Mouse (Mus musculus) layer of hippocampus, adult 9-10 months (tissue): ENCODE data around the gene Slc17a4.

Source experiments
- DNase-seq: peaks from one replicate; pipeline ENCODE4 v3.0.0; 2022; ENCODE audit warnings: low spot score

The Slc17a4 gene

GRCm38 (mm10) chr13:23892592-23893268 lies 22.1 kb downstream of the Slc17a4 start:
- no peak for DNase-seq

DNA sequence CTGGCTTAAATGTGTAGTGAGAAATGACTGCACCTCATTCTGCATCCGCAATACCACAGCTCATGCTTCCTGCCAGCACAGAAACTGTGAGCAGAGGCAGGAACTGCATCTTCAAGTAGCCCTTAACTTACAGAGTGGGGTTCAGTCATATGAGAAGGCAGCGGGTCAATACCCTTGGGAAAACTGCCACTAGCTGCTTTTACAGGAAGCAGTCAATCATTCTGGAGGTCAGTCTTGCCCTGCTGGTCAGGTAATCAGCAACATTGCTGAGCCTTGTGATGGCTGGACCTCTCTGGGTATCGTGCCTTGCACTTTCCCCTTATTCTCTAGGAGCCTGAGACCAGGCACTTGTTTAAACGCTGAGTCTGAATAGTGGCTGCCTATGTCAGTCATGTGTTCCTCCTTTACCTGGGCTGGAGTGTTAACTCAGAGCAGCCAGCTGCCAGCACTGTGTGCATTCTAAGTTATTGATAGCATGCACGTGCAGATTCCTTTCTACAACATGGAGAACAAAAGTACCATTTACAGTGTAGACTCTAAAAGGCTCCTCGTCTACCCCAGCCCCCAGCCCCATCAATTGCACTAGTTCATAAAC lies 25.7 kb downstream of the Slc17a4 start:
- no peak for DNase-seq

- DNase-seq: no peak
These were observed 27.6 kb downstream of the Slc17a4 start for GRCm38 (mm10) chr13:23887026-23887725.

- DNase-seq: no peak
These were observed 29.3 kb downstream of the Slc17a4 start for GRCm38 (mm10) chr13:23885540-23885939.

DNA sequence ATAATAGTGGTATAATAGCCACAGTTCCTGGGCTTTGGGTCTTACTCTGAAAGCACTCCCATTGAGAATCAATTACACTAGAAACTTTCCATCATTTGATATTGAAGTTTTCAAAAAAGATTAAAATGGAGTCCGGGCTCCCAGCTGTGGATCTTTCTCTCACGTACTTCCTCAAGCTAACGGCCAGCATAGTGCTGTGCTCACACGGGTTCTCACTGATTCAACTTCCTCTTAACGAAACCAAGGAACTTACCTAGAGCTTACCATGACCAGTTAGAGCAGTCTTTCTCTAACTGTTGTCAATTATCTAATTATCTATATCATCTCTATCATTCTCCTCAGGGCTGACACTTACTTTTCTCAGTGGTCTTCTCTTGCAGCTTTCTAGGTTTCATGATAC lies 35.2 kb downstream of the Slc17a4 start:
- DNase-seq: no peak

DNA sequence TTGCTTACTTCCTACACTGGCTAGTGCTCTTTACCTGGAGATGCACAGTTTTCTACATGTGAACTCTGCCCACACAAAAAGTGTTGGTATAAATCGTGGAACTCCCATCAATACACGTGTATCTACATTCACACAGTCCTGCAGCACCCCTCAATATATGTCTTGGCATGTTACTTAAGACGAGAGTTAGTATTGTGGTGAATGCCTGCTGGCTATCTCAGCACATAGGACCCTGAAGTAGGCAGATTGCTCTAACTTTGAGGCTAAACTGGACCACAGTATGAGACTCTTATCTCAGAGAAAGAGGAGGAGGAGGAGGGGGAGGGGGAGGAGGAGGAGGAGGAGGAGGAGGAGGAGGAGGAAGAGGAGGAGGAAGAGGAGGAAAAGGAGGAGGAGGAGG lies 35.7 kb downstream of the Slc17a4 start:
- DNase-seq: no peak

GRCm38 (mm10) chr13:23873141-23873540 lies 41.7 kb downstream of the Slc17a4 start:
- DNase-seq: no peak

DNA sequence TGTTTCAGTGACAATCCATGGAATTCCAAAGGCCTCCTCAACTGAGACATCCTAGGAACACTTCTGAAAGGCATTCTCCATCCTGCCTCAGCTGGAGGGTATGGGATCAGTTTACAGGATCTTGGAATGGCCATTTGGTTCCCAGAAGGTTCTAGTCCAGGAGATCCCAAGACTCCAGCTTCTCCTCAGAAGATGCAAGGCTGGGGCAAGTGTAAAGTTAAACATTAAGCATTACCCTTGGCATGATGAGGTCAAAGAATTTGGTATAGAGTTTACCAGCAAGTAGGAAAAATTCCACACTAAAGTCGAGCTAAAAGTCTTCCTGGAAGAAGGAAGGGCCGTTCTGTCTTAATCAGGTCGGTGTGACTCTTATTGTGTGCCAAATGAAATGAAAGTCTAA lies 44.8 kb downstream of the Slc17a4 start:
- no peak for DNase-seq

GRCm38 (mm10) chr13:23868790-23869533 lies 45.8 kb downstream of the Slc17a4 start:
- DNase-seq: no peak

DNA sequence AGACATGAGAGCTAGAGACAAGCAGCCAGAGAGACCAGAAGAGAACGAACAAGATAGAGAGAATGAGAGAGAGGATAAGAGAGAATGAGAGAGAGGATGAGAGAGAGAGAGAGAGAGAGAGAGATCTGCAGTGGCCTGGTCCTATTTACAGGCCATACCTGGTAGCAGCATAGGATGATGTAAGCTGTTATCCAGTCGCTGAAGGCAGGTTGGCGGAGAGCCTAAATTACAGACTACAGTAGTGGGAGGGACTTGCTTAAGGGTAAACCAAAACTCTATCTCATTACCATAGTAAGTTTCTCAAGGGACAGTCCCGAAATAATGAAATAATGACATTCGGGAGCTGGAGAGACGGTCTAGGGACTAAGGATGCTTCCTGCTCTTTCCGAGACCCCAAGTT lies 47.4 kb downstream of the Slc17a4 start, which contains the start of gene Slc17a1:
Slc17a1 (plus strand) TSS at position 346 of the 400 bp plus-strand sequence.
- no peak for DNase-seq

DNA sequence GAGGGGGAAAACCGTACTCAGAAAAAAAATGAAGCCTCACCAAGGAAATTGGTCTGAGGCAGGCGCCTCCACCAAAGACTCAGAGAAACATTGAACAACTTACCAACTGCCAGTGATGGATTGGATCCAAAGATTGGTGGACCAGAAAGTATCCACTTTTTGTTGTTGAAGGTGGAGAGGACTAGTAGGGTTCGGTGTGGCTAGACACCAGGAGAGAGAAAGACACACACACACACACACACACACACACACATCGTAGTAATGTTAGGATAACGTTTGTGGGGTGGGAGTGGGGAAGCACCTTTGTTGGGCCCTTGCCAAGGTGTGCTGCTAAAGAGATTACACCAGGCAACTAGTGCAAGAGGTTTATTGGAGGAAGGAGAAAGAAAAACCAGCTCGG lies 47.8 kb downstream of the Slc17a4 start:
- DNase-seq: no peak

GRCm38 (mm10) chr13:23866086-23866710 lies 48.6 kb downstream of the Slc17a4 start:
- no peak for DNase-seq

- DNase-seq: no peak
These were observed 50.1 kb downstream of the Slc17a4 start for GRCm38 (mm10) chr13:23864711-23865110.

DNA sequence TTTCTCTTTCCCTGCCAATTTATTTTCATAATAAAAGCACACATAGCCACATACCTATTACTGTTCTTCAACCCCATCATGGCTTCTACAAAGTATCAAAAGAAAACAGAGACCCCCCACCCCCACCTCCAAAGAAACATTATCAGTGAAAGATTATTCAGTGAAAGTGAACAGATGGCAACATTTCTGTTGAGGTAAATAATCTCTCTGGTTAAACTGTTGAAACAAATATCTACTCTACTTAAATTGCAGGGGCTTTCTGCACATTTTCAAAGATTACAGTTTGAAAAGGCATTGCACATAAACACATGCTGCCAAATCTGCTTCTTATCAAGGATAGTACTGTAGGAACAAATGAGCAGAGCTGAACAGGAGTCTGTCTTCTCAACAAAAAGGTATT lies 53.0 kb downstream of the Slc17a4 start:
- no peak for DNase-seq

DNA sequence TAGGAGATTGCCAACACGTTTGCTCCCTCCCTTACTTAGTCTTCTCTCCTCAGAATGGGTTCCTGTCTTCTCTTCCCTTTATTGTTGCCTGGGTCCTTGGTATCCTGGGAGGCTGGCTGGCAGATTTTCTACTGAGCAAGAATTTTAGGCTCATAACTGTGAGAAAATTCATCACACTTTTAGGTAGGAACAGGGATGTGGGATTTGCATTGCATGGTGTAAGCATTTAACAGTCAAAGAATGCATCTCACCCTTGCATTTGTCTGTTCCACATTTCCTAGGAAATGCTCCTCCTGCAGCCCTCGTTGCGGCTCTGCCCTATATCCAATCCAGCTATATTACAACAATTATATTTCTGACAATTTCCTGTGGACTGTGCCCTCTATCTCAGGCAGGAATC lies 58.4 kb downstream of the Slc17a4 start:
- no peak for DNase-seq

DNA sequence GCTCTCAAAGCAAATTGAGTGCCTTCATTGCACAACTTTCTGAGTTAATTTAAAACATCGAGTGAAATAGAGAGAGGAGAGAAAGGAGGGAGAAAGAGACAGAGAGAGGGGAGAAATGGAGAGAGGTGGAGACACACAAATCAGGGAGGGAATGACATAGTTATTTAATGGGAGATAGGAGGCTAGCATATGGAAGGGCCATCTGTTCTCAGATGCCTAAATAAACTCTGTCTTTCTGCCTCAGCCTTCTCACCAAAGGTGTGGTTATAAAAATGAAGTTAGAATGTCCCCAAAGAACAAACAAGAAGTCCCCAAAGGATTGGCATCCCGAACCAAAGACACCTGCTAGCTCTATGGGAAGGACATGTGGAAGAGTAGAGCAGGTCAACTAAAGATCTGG lies 65.5 kb downstream of the Slc17a4 start:
- no peak for DNase-seq
